Mouse (Mus musculus) MEL (cell line): ENCODE results near the gene Eloa. TPM values are rescaled to one million over a fixed set of nuclear protein-coding genes. Genes with fewer than 3 reads are reported as not detected.
A peak's percentile ranks its signal among the peaks of the same experiment; 100 is the strongest.

Experiments used
- DNase-seq: peaks from one replicate; pipeline ENCODE4 v3.0.0; 2011; ENCODE audit warnings: low read depth, low spot score
- H3K27ac ChIP-seq: 2 replicates; pipeline ENCODE4 v1.5.1; 2012; ENCODE audit warnings: low read depth, mild to moderate bottlenecking, control low read depth, low read length, moderate library complexity; ENCODE audit not compliant: control insufficient read depth
- H3K27me3 ChIP-seq, 2 experiments: fragments of 150-350 bp in 1 of 2; sonication (generic) in 1 of 2; 2 replicates each; pipeline ENCODE4 v1.6.1; 2012; ENCODE audit warnings: low read length in 2 of 2, mild to moderate bottlenecking in 2 of 2, improper control_type of control experiment in 1 of 2, moderate library complexity in 1 of 2; ENCODE audit not compliant: insufficient read depth in 2 of 2, control insufficient read depth in 1 of 2
- H3K36me3 ChIP-seq, 2 experiments: 2 replicates each; pipeline ENCODE4 v1.6.1; 2012 to 2014; ENCODE audit warnings: low read length in 2 of 2, improper control_type of control experiment in 1 of 2, inconsistent platforms in 1 of 2, mild to moderate bottlenecking in 1 of 2; ENCODE audit not compliant: insufficient read depth in 2 of 2, control insufficient read depth in 1 of 2
- H3K4me1 ChIP-seq, 2 experiments: fragments of 150-350 bp in 1 of 2; sonication (generic) in 1 of 2; 2 replicates each; pipeline ENCODE4 v1.6.1; 2012; ENCODE audit warnings: low read length in 2 of 2, improper control_type of control experiment in 1 of 2, mild to moderate bottlenecking in 1 of 2; ENCODE audit not compliant: insufficient read depth in 2 of 2, control insufficient read depth in 1 of 2
- H3K4me3 ChIP-seq, 2 experiments: fragments of 150-350 bp in 1 of 2; sonication (generic) in 1 of 2; 2 replicates each; pipeline ENCODE4 v1.5.1; 2012; ENCODE audit warnings: low read depth in 2 of 2, low read length in 2 of 2, mild to moderate bottlenecking in 2 of 2, moderate library complexity in 2 of 2, control low read depth in 1 of 2, improper control_type of control experiment in 1 of 2; ENCODE audit not compliant: control insufficient read depth in 1 of 2, insufficient read depth in 1 of 2
- H3K79me2 ChIP-seq: 2 replicates; pipeline ENCODE4 v1.6.1; 2012; ENCODE audit warnings: mild to moderate bottlenecking, low read length, moderate library complexity; ENCODE audit not compliant: control insufficient read depth, poor library complexity, insufficient read depth
- H3K9ac ChIP-seq: 2 replicates; pipeline ENCODE4 v1.6.1; 2012; ENCODE audit warnings: low read depth, mild to moderate bottlenecking, control low read depth, low read length, moderate library complexity; ENCODE audit not compliant: control insufficient read depth, poor library complexity, severe bottlenecking
- H3K9me3 ChIP-seq: fragments of 150-350 bp; sonication (generic); replicated peaks from 2 replicates; pipeline ENCODE4 v1.6.1; 2012; ENCODE audit warnings: mild to moderate bottlenecking, low read length, improper control_type of control experiment, moderate library complexity; ENCODE audit not compliant: insufficient read depth
- CTCF ChIP-seq, 3 experiments: IDR thresholded peaks in 2 of 3; conservative IDR thresholded peaks in 1 of 3; 2 replicates each; pipeline ENCODE4 v1.5.1; 2011 to 2012; ENCODE audit warnings: low read length in 3 of 3, low read depth in 2 of 3, mild to moderate bottlenecking in 2 of 3, improper control_type of control experiment in 1 of 3, inconsistent platforms in 1 of 3, mixed read lengths in 1 of 3, moderate library complexity in 1 of 3; ENCODE audit not compliant: control insufficient read depth in 1 of 3, insufficient read depth in 1 of 3, poor library complexity in 1 of 3, severe bottlenecking in 1 of 3
- MEF2A ChIP-seq: IDR thresholded peaks from 2 replicates; pipeline ENCODE4 v1.6.1; 2014; ENCODE audit warnings: low read depth, mild to moderate bottlenecking, inconsistent platforms, low read length, improper control_type of control experiment; ENCODE audit not compliant: poor library complexity, insufficient replicate concordance, severe bottlenecking; ENCODE audit errors: extremely low read depth
- MYB ChIP-seq: IDR thresholded peaks from 2 replicates; pipeline ENCODE4 v1.6.1; 2011; ENCODE audit warnings: mild to moderate bottlenecking, low read depth, low read length, improper control_type of control experiment
- MYC ChIP-seq: IDR thresholded peaks from 2 replicates; pipeline ENCODE4 v1.6.1; 2011; ENCODE audit warnings: low read depth, mild to moderate bottlenecking, low read length, improper control_type of control experiment, moderate library complexity
- RAD21 ChIP-seq: IDR thresholded peaks from 2 replicates; pipeline ENCODE4 v1.6.1; 2011; ENCODE audit warnings: mild to moderate bottlenecking, low read depth, low read length, improper control_type of control experiment
- RCOR1 ChIP-seq: IDR thresholded peaks from 2 replicates; pipeline ENCODE4 v1.6.1; 2012; ENCODE audit warnings: low read depth, mild to moderate bottlenecking, inconsistent platforms, low read length, improper control_type of control experiment
- SIN3A ChIP-seq: IDR thresholded peaks from 2 replicates; pipeline ENCODE4 v1.6.1; 2012; ENCODE audit warnings: low read length, improper control_type of control experiment, inconsistent platforms
- SMC3 ChIP-seq: IDR thresholded peaks from 2 replicates; pipeline ENCODE4 v1.6.1; 2011; ENCODE audit warnings: low read depth, low read length, improper control_type of control experiment
- TBP ChIP-seq: IDR thresholded peaks from 2 replicates; pipeline ENCODE4 v1.8.0; 2011; ENCODE audit warnings: low read depth, low read length, improper control_type of control experiment
- ZC3H11A ChIP-seq: IDR thresholded peaks from 2 replicates; pipeline ENCODE4 v1.6.1; 2012; ENCODE audit warnings: low read depth, mild to moderate bottlenecking, inconsistent platforms, low read length, improper control_type of control experiment
- ZNF384 ChIP-seq: IDR thresholded peaks from 2 replicates; pipeline ENCODE4 v1.6.1; 2012; ENCODE audit warnings: low read depth, mild to moderate bottlenecking, inconsistent platforms, low read length, improper control_type of control experiment
- polyA plus RNA-seq, 2 experiments: library from polyadenylated mRNA; stranded (reverse) in 1 of 2; unstranded in 1 of 2; fragments of >175 nt in 1 of 2; fragments of >200 nt in 1 of 2; gene quantifications; 2 replicates each; pipeline versions ENCODE4 v1.2.1 to v1.2.4; 2012; ENCODE audit warnings: low replicate concordance in 2 of 2, low read depth in 1 of 2; ENCODE audit not compliant: insufficient read length in 2 of 2, insufficient read depth in 1 of 2, missing spikeins in 1 of 2
- total RNA-seq: library from RNA; depleted of rRNA; stranded (reverse); fragments of 300-350 nt; gene quantifications from 2 replicates; pipeline ENCODE4 v1.2.3, GENCODE M21; 2012; rRNA removed

The Eloa gene
- total and polyA plus RNA-seq, 3 experiments = 30.8 to 41.4 (median 34.1) TPM

- Histone ChIP-seq H3K27me3 (no peaks in the 10 kb centered on the region), H3K36me3 (peaks cover 0 to 3% of the 10 kb centered on the region in 2 experiments; a peak in 2 of 4 replicates), H3K4me1 (no peaks in the 10 kb centered on the region), H3K4me3 (no peak overlapping the region), H3K79me2 (peaks cover 2% of the 10 kb centered on the region; the same call in 1 of the 2 replicates), H3K27ac (no peak overlapping the region), H3K9me3 (no peaks in the 10 kb centered on the region), H3K9ac (no peak overlapping the region)
- DNase-seq = peak; percentile 78
- TF ChIP-seq MYB = no peak
- TF ChIP-seq SIN3A = peak; percentile 41
- peak; percentile 80 to 95 (median 93) for TF ChIP-seq CTCF (IDR thresholded peaks at IDR 0.05 in 2 of 3, conservative IDR thresholded peaks at IDR 0.05 in 1 of 3; ENCODE audit: control insufficient read depth in 1 of 3, insufficient read depth in 1 of 3, low read depth in 2 of 3, low read length in 3 of 3, poor library complexity in 1 of 3, severe bottlenecking in 1 of 3)
- TF ChIP-seq SMC3 = peak; percentile 86
- no peak for TF ChIP-seq RCOR1
- TF ChIP-seq ZC3H11A = peak; percentile 66
- no peak for TF ChIP-seq TBP
- peak; percentile 42; the same call in 1 of the 2 replicates for TF ChIP-seq MYC
- TF ChIP-seq ZNF384 = peak; percentile 43; the same call in 1 of the 2 replicates
- TF ChIP-seq MEF2A = no peak
- TF ChIP-seq RAD21 = peak; percentile 78
Observed at GRCm38 (mm10) chr4:135954241-135954640, 67.3 kb downstream of the Eloa start.

Other genes with a start within 250 kb of the Eloa start
- 129 and 142 TPM in 2 replicates for gene Srsf10, start 166.0 kb downstream of the Eloa start, total RNA-seq
- gene Srsf10, start 166.0 kb downstream of the Eloa start, polyA plus RNA-seq = 100 to 1,000 TPM; 222 to 361 TPM
- 49.8 and 50.7 TPM in 2 replicates for gene Pnrc2, start 147.9 kb downstream of the Eloa start, total RNA-seq
- 10 to 100 TPM; 48.0 to 76.3 TPM for gene Pnrc2, start 147.9 kb downstream of the Eloa start, polyA plus RNA-seq
- 9.8 and 10.2 TPM in 2 replicates for gene Cnr2, start 126.4 kb downstream of the Eloa start, total RNA-seq
- 1 to 10 TPM in 1 of 2 experiments, not detected in 1; 6.8 TPM for gene Cnr2, start 126.4 kb downstream of the Eloa start, polyA plus RNA-seq
- gene Fuca1, start 101.0 kb downstream of the Eloa start, total RNA-seq = 26.8 and 33.7 TPM in 2 replicates
- 10 to 100 TPM in 1 of 2 experiments, not detected in 1; 48.6 TPM for gene Fuca1, start 101.0 kb downstream of the Eloa start, polyA plus RNA-seq
- gene Hmgcl, start 75.3 kb downstream of the Eloa start, total RNA-seq = 48.5 and 48.7 TPM in 2 replicates
- 10 to 100 TPM in 1 of 2 experiments, not detected in 1; 66.5 TPM for gene Hmgcl, start 75.3 kb downstream of the Eloa start, polyA plus RNA-seq
- gene Gale, start 58.0 kb downstream of the Eloa start, total RNA-seq = 23.3 and 24.5 TPM in 2 replicates
- 10 to 100 TPM in 1 of 2 experiments, not detected in 1; 31.2 TPM for gene Gale, start 58.0 kb downstream of the Eloa start, polyA plus RNA-seq
- 53.8 and 65.1 TPM in 2 replicates for gene Lypla2, start 49.1 kb downstream of the Eloa start, total RNA-seq
- 10 to 100 TPM in 1 of 2 experiments, not detected in 1; 95.6 TPM for gene Lypla2, start 49.1 kb downstream of the Eloa start, polyA plus RNA-seq
- 75.5 and 77.7 TPM in 2 replicates for gene Pithd1, start 34.5 kb downstream of the Eloa start, total RNA-seq
- gene Pithd1, start 34.5 kb downstream of the Eloa start, polyA plus RNA-seq = 10 to 100 TPM in 1 of 2 experiments, not detected in 1; 62.8 TPM
- 2,589 and 2,603 TPM in 2 replicates for gene Rpl11, start 31.7 kb upstream of the Eloa start, total RNA-seq
- gene Rpl11, start 31.7 kb upstream of the Eloa start, polyA plus RNA-seq = 1,000 to 10,000 TPM in 1 of 2 experiments, not detected in 1; 2,003 TPM
- gene Id3, start 121.7 kb upstream of the Eloa start, total RNA-seq = 0.16 and 0.27 TPM in 2 replicates
- gene Id3, start 121.7 kb upstream of the Eloa start, polyA plus RNA-seq = under 1 TPM in 1 of 2 experiments, not detected in 1; 0.17 TPM
- gene E2f2, start 150.6 kb upstream of the Eloa start, total RNA-seq = 11.2 and 12.3 TPM in 2 replicates
- gene E2f2, start 150.6 kb upstream of the Eloa start, polyA plus RNA-seq = 10 to 100 TPM in 1 of 2 experiments, not detected in 1; 25.4 TPM
- 0.03 and 0.04 TPM in 2 replicates for gene Asap3, start 184.6 kb upstream of the Eloa start, total RNA-seq
- under 1 TPM in 1 of 2 experiments, not detected in 1; 0.33 TPM for gene Asap3, start 184.6 kb upstream of the Eloa start, polyA plus RNA-seq
- not detected in 2 replicates for gene Tcea3, start 226.0 kb upstream of the Eloa start, total RNA-seq
- not detected for gene Tcea3, start 226.0 kb upstream of the Eloa start, polyA plus RNA-seq